Mouse (Mus musculus) macrophage (primary cell): ENCODE results near the gene Spata20. TPM values are rescaled to one million over a fixed set of nuclear protein-coding genes. Genes with fewer than 3 reads are reported as not detected.

Experiments
- H3K27ac ChIP-seq: fragments of 350-480 bp; formaldehyde crosslinking; 2 replicates; pipeline ENCODE4 v1.9.0; 2021
- H3K36me3 ChIP-seq: fragments of 350-480 bp; formaldehyde crosslinking; 2 replicates; pipeline ENCODE4 v1.9.0; 2021; ENCODE audit errors: inconsistent target
- H3K4me3 ChIP-seq: fragments of 350-480 bp; formaldehyde crosslinking; 2 replicates; pipeline ENCODE4 v1.9.0; 2021; ENCODE audit errors: inconsistent target
- H3K79me2 ChIP-seq: fragments of 350-480 bp; formaldehyde crosslinking; 2 replicates; pipeline ENCODE4 v1.9.0; 2021; ENCODE audit errors: inconsistent target
- WGBS: methylation state at CpG from one replicate; pipeline ENCODE4 v1.1.7; 2026; ENCODE audit warnings: inconsistent platforms; ENCODE audit not compliant: missing documents; 5-methylcytosine and 5-hydroxymethylcytosine counted together
- polyA plus RNA-seq: library from polyadenylated mRNA; stranded (reverse); fragments of 250-400 nt; gene quantifications from 3 replicates; pipeline ENCODE4 v1.2.4, GENCODE M21; 2018; ENCODE audit warnings: inconsistent platforms

The Spata20 gene
- polyA plus RNA-seq, 1 experiment from 2014 or later = not detected

GRCm38 (mm10) chr11:94491035-94491748 lies 5.2 kb upstream of the Spata20 start:
- 2% methylated on average over 55 of the region's 55 CpGs for WGBS
- H3K79me2 ChIP-seq = no peaks in the 10 kb centered on the region
- H3K36me3 ChIP-seq = no peaks in the 10 kb centered on the region
- no peak overlapping the region for H3K4me3 ChIP-seq
- no peak overlapping the region for H3K27ac ChIP-seq

- no peak overlapping the region for H3K4me3 ChIP-seq
- no peaks in the 10 kb centered on the region for H3K36me3 ChIP-seq
- H3K79me2 ChIP-seq = no peaks in the 10 kb centered on the region
- H3K27ac ChIP-seq = no peak overlapping the region
- 60% methylated on average over 4 of the region's 4 CpGs for WGBS
These were observed 3.8 kb upstream of the Spata20 start for GRCm38 (mm10) chr11:94489745-94490144.

- H3K27ac ChIP-seq = no peak overlapping the region
- no peaks in the 10 kb centered on the region for H3K79me2 ChIP-seq
- 90% methylated on average over 11 of the region's 11 CpGs for WGBS
- H3K4me3 ChIP-seq = no peak overlapping the region
- H3K36me3 ChIP-seq = no peaks in the 10 kb centered on the region
These were observed 3.0 kb upstream of the Spata20 start for GRCm38 (mm10) chr11:94488767-94489533.

GRCm38 (mm10) chr11:94485223-94485622 lies 756 bp downstream of the Spata20 start:
- no peak overlapping the region for H3K27ac ChIP-seq
- 94% methylated on average over 5 of the region's 5 CpGs for WGBS
- H3K36me3 ChIP-seq = no peaks in the 10 kb centered on the region
- H3K4me3 ChIP-seq = no peak overlapping the region
- H3K79me2 ChIP-seq = no peaks in the 10 kb centered on the region

- WGBS = 78% methylated on average over 7 of the region's 9 CpGs
- Histone ChIP-seq H3K79me2 (no peaks in the 10 kb centered on the region), H3K27ac (no peak overlapping the region), H3K36me3 (no peaks in the 10 kb centered on the region), H3K4me3 (no peak overlapping the region)
These were observed 1.3 kb downstream of the Spata20 start for GRCm38 (mm10) chr11:94484636-94485035.

- no peaks in the 10 kb centered on the region for H3K36me3 ChIP-seq
- H3K4me3 ChIP-seq = no peak overlapping the region
- no peaks in the 10 kb centered on the region for H3K79me2 ChIP-seq
- H3K27ac ChIP-seq = no peak overlapping the region
- WGBS = 71% methylated on average over 14 of the region's 14 CpGs
These were observed 2.1 kb downstream of the Spata20 start for GRCm38 (mm10) chr11:94483921-94484320.

- 97% methylated on average over 11 of the region's 11 CpGs for WGBS
- Histone ChIP-seq H3K79me2 (no peaks in the 10 kb centered on the region), H3K27ac (no peak overlapping the region), H3K4me3 (no peak overlapping the region), H3K36me3 (no peaks in the 10 kb centered on the region)
These were observed 2.5 kb downstream of the Spata20 start for GRCm38 (mm10) chr11:94483436-94483835.

GRCm38 (mm10) chr11:94482738-94483137 lies 3.2 kb downstream of the Spata20 start:
- no peaks in the 10 kb centered on the region for H3K36me3 ChIP-seq
- no peak overlapping the region for H3K4me3 ChIP-seq
- no peaks in the 10 kb centered on the region for H3K79me2 ChIP-seq
- WGBS = 95% methylated on average over 11 of the region's 11 CpGs
- no peak overlapping the region for H3K27ac ChIP-seq

- H3K27ac ChIP-seq = no peak overlapping the region
- no peaks in the 10 kb centered on the region for H3K79me2 ChIP-seq
- 95% methylated on average over 7 of the region's 7 CpGs for WGBS
- H3K4me3 ChIP-seq = no peak overlapping the region
- H3K36me3 ChIP-seq = no peaks in the 10 kb centered on the region
These were observed 4.0 kb downstream of the Spata20 start for GRCm38 (mm10) chr11:94481963-94482362.

GRCm38 (mm10) chr11:94480382-94480781 lies 5.6 kb downstream of the Spata20 start:
- Histone ChIP-seq H3K4me3 (no peak overlapping the region), H3K36me3 (no peaks in the 10 kb centered on the region), H3K79me2 (no peaks in the 10 kb centered on the region), H3K27ac (no peak overlapping the region)
- WGBS = 95% methylated on average over 9 of the region's 9 CpGs

- WGBS = 72% methylated on average over 6 of the region's 6 CpGs
- Histone ChIP-seq H3K4me3 (no peak overlapping the region), H3K79me2 (no peaks in the 10 kb centered on the region), H3K27ac (no peak overlapping the region), H3K36me3 (no peaks in the 10 kb centered on the region)
These were observed 8.3 kb downstream of the Spata20 start for GRCm38 (mm10) chr11:94477651-94478050.

- WGBS = 35% methylated on average over 11 of the region's 11 CpGs
These were observed 10.3 kb downstream of the Spata20 start for GRCm38 (mm10) chr11:94475722-94476121.

GRCm38 (mm10) chr11:94474544-94474910 lies 11.5 kb downstream of the Spata20 start:
- no peak overlapping the region for H3K27ac ChIP-seq

More at GRCm38 (mm10) chr11:94475722-94476121, 10.3 kb downstream of the Spata20 start:
- Histone ChIP-seq H3K4me3 (no peak overlapping the region), H3K36me3 (no peaks in the 10 kb centered on the region), H3K79me2 (no peaks in the 10 kb centered on the region), H3K27ac (no peak overlapping the region)

GRCm38 (mm10) chr11:94473707-94474543 lies 12.1 kb downstream of the Spata20 start, which contains the start of gene Cacna1g:
Cacna1g (minus strand) TSS chr11:94474198.
- no peak within 1 kb of the TSS for H3K4me3 ChIP-seq
- no peak within 1 kb of the TSS for H3K27ac ChIP-seq
- H3K79me2 ChIP-seq = no peaks in the 10 kb centered on the region
- no peaks in the 10 kb centered on the region for H3K36me3 ChIP-seq
- under 1% methylated on average over 54 of the region's 71 CpGs for WGBS

More at GRCm38 (mm10) chr11:94474544-94474910, 11.5 kb downstream of the Spata20 start:
- Histone ChIP-seq H3K79me2 (no peaks in the 10 kb centered on the region), H3K36me3 (no peaks in the 10 kb centered on the region), H3K4me3 (no peak overlapping the region)
- 2% methylated on average over 11 of the region's 11 CpGs for WGBS
